Mouse (Mus musculus) forebrain, embryonic 11.5 days (tissue): ENCODE data around the gene Ap3d1. TPM values are rescaled to one million over a fixed set of nuclear protein-coding genes. Genes with fewer than 3 reads are reported as not detected.

Experiments
- ATAC-seq: fragments of 200-750 bp; cut with Nextera tagmentation; replicated peaks from 2 replicates; pipeline ENCODE4 v1.8.0; 2017; ENCODE audit warnings: moderate TSS enrichment; ENCODE audit not compliant: low FRiP score
- DNase-seq: peaks from one replicate; pipeline ENCODE4 v3.0.0-alpha.2; 2017; ENCODE audit warnings: low spot score
- H3K27ac ChIP-seq: fragments of 300-500 bp; sonication (generic); 2 replicates; pipeline ENCODE4 v1.5.1; 2014; ENCODE audit warnings: low read depth, low read length
- H3K27me3 ChIP-seq: fragments of 300-500 bp; sonication (generic); 2 replicates; pipeline ENCODE4 v1.6.1; 2014; ENCODE audit warnings: mild to moderate bottlenecking, low read length, mixed read lengths; ENCODE audit not compliant: control insufficient read depth, insufficient read depth
- H3K36me3 ChIP-seq: fragments of 300-500 bp; sonication (generic); 2 replicates; pipeline ENCODE4 v1.6.1; 2014; ENCODE audit warnings: mild to moderate bottlenecking, low read length, moderate library complexity, mixed read lengths; ENCODE audit not compliant: control insufficient read depth, insufficient read depth
- H3K4me1 ChIP-seq: fragments of 300-500 bp; sonication (generic); replicated peaks from 2 replicates; pipeline ENCODE4 v1.6.1; 2014; ENCODE audit warnings: low read length, mixed read lengths; ENCODE audit not compliant: control insufficient read depth, insufficient read depth
- H3K4me2 ChIP-seq: fragments of 300-500 bp; sonication (generic); 2 replicates; pipeline ENCODE4 v1.6.1; 2014; ENCODE audit warnings: low read depth, mild to moderate bottlenecking, low read length, moderate library complexity, mixed read lengths; ENCODE audit not compliant: severe bottlenecking
- H3K4me3 ChIP-seq: fragments of 300-500 bp; sonication (generic); 2 replicates; pipeline ENCODE4 v1.5.1; 2014; ENCODE audit warnings: low read depth, low read length
- H3K9ac ChIP-seq: fragments of 300-500 bp; sonication (generic); 2 replicates; pipeline ENCODE4 v1.6.1; 2014; ENCODE audit warnings: low read length
- H3K9me3 ChIP-seq: fragments of 300-500 bp; sonication (generic); 2 replicates; pipeline ENCODE4 v1.6.1; 2016; ENCODE audit warnings: low read length, mixed read lengths; ENCODE audit not compliant: control insufficient read depth
- WGBS: fragments of 180-500 bp; shearing (Covaris S2); extraction: QIAGEN DNeasy Blood & Tissue Kit; methylation state at CpG from one replicate; pipeline ENCODE4 v1.1.7; 2014; 5-methylcytosine and 5-hydroxymethylcytosine counted together
- polyA plus RNA-seq: library from polyadenylated mRNA; unstranded; fragments of >200 nt; fragmentation: Nextera tagmentation; extraction: Ambion mirVana; gene quantifications from 2 replicates; pipeline ENCODE4 v1.2.1, GENCODE M21; 2014

The Ap3d1 gene
- polyA plus RNA-seq, 1 experiment from 2014 or later = 84.2 TPM

DNA sequence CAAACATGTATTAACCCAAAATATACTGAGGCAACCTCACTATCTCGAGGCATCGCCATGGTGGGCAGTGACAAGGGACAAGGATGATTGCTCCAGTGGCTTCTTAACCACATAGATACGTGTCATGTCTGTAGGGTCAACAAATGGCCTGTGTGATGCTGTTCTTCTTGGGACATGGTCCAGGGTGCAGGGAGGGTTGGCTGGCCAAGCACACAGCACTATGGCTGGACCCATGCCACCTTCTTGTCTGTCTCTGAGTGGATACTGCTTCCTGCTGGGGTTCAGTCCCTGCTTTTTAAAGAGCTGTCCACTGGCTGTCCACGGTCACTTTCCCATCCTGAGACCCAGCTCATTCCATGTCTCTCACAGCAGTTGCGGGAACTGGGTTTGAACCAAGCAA is 35.1 kb upstream of the Ap3d1 start:
- H3K9me3 ChIP-seq = no peaks in the 10 kb centered on the region
- DNase-seq = no peak
- no peak overlapping the region for H3K9ac ChIP-seq
- ATAC-seq = no peak
- H3K4me3 ChIP-seq = no peak overlapping the region
- WGBS = 97% methylated on average over 5 of the region's 5 CpGs
- no peaks in the 10 kb centered on the region for H3K4me1 ChIP-seq
- H3K36me3 ChIP-seq = peaks cover 4% of the 10 kb centered on the region; the same call in 1 of the 2 replicates
- no peak overlapping the region for H3K4me2 ChIP-seq
- no peak overlapping the region for H3K27ac ChIP-seq
- H3K27me3 ChIP-seq = no peaks in the 10 kb centered on the region; the same call in 1 of the 2 replicates

DNA sequence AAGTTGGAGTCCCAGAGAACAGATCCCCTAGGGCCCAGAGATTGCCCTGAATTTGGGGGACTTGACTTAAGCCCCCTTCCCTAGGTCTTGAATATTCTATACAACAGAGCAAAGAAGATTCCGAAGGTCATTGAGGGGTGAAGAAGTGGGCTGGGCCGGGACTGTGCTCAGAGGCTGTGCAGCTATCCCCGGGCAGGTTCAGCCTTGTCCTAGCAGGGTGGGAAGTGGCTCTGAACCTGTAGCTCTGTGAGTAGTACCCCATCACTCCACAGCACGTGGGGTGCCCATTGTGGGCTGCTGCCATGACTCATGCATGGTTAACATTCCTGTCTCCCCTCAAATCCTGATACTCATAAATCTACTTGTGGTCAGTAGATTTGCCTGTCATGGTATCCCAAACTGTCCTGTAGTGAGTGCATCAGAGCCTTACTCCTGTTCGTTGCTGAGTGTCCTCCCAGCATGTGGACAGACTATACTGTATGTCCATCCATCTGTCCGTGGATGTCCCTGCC is 34.4 kb upstream of the Ap3d1 start:
- Histone ChIP-seq H3K27me3 (no peaks in the 10 kb centered on the region; the same call in 1 of the 2 replicates), H3K4me1 (no peaks in the 10 kb centered on the region), H3K27ac (no peak overlapping the region), H3K9me3 (no peaks in the 10 kb centered on the region), H3K9ac (no peak overlapping the region), H3K4me2 (no peak overlapping the region), H3K4me3 (no peak overlapping the region), H3K36me3 (peaks cover 5% of the 10 kb centered on the region; the same call in 1 of the 2 replicates)
- 94% methylated on average over 6 of the region's 6 CpGs for WGBS
- no peak for DNase-seq
- no peak for ATAC-seq

DNA sequence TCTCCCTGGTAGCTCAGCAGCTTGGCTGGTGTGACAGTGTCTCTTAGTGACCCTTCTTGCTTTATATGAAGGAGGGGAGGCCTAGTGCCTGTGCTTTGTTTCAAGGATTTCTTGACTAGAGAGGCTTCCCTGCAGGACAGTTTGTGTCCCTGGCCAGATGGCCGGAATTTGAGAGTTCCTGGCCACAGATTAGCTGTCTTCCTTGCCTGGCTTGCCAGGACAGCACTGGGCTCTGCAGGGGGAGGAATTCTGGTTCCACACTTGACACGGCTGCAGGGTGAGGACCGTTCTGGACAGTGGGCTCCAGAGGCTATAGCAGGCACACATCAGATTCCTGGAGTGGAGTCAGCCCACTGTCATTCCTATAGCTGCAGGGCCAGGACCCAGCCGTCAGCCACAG is 33.7 kb upstream of the Ap3d1 start:
- Histone ChIP-seq H3K4me1 (no peaks in the 10 kb centered on the region), H3K9ac (no peak overlapping the region), H3K9me3 (no peaks in the 10 kb centered on the region), H3K4me2 (no peak overlapping the region), H3K27ac (no peak overlapping the region), H3K27me3 (no peaks in the 10 kb centered on the region; the same call in 1 of the 2 replicates), H3K4me3 (no peak overlapping the region), H3K36me3 (peaks cover 11% of the 10 kb centered on the region; the same call in 1 of the 2 replicates)
- DNase-seq (no peak), ATAC-seq (no peak)
- WGBS = 87% methylated on average over 4 of the region's 4 CpGs

DNA sequence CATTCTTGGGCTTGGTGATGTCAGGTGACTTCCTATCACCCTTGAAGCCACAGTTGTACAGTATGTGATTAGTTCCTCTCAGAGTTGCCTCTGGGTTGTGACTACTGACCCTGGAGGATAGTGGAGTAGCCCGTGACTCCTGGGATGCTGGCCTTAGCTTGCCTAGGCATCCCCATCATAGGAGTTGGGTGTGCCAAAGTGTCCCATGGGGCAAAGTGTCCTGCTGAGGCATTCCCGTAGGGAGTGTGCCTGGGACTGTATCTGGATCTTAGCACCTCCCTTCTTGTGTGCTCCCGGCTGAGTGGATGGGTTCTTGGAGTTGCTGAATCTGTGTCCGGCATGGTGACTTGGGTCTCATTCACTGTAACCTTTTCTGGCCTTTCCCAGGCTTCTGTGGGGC is 32.9 kb upstream of the Ap3d1 start:
- H3K36me3 ChIP-seq = peaks cover 11% of the 10 kb centered on the region; the same call in 1 of the 2 replicates
- H3K9ac ChIP-seq = no peak overlapping the region
- DNase-seq = no peak
- H3K27me3 ChIP-seq = no peaks in the 10 kb centered on the region; the same call in 1 of the 2 replicates
- no peak overlapping the region for H3K4me3 ChIP-seq
- no peak overlapping the region for H3K27ac ChIP-seq
- H3K4me2 ChIP-seq = no peak overlapping the region
- no peak for ATAC-seq
- H3K4me1 ChIP-seq = no peaks in the 10 kb centered on the region
- WGBS = 93% methylated on average over 4 of the region's 4 CpGs
- no peaks in the 10 kb centered on the region for H3K9me3 ChIP-seq

DNA sequence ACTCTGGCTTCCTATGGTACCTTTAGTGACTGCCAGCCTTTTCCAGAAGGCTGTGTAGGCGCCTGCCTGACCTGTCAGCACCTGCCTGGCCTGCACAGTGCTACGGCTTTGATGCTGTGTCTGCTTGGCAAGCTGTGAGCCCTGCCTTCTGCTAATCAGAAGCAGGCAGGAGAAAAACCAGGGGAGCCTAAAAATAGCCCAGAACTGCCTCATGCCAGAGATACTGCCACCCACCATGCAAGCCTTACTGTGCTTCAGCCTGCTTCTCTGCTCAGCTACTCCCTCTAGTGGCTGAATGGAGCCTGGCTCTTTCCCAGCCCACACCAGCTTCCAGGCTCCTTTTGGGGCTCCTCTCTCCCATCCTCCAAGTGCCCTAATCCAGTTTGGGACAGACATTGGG is 32.5 kb upstream of the Ap3d1 start:
- no peak overlapping the region for H3K4me2 ChIP-seq
- no peaks in the 10 kb centered on the region for H3K9me3 ChIP-seq
- no peak for ATAC-seq
- no peaks in the 10 kb centered on the region for H3K4me1 ChIP-seq
- WGBS = 52% methylated on average over 2 of the region's 2 CpGs
- no peak overlapping the region for H3K27ac ChIP-seq
- peak; percentile 84 for DNase-seq
- H3K36me3 ChIP-seq = peaks cover 11% of the 10 kb centered on the region; the same call in 1 of the 2 replicates
- H3K9ac ChIP-seq = no peak overlapping the region
- no peaks in the 10 kb centered on the region; the same call in 1 of the 2 replicates for H3K27me3 ChIP-seq
- no peak overlapping the region for H3K4me3 ChIP-seq

DNA sequence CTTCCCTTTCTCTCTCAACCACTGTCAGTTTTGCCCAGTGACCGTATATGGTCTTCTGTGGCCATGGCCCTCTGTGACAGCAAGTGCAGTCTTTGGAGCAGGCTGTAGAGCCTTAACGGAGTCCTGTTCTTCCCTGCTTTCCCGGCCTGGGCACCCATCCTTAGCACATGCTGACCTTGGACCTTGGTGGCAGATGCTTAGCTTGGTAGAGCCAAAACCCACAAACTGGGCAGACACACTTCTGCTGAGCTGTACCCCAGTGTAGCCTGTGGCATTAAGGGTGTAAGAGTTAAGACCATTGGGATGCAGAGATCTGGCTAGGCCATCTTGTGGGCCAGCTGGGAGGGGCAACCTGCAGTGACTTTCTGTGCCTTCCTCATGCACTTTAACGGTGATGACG is 31.8 kb upstream of the Ap3d1 start:
- H3K4me3 ChIP-seq = no peak overlapping the region
- H3K27me3 ChIP-seq = no peaks in the 10 kb centered on the region; the same call in 1 of the 2 replicates
- WGBS = 90% methylated on average over 5 of the region's 5 CpGs
- peaks cover 11% of the 10 kb centered on the region; the same call in 1 of the 2 replicates for H3K36me3 ChIP-seq
- no peak overlapping the region for H3K27ac ChIP-seq
- H3K4me1 ChIP-seq = no peaks in the 10 kb centered on the region
- no peaks in the 10 kb centered on the region for H3K9me3 ChIP-seq
- H3K4me2 ChIP-seq = no peak overlapping the region
- ATAC-seq (no peak), DNase-seq (no peak)
- H3K9ac ChIP-seq = no peak overlapping the region

DNA sequence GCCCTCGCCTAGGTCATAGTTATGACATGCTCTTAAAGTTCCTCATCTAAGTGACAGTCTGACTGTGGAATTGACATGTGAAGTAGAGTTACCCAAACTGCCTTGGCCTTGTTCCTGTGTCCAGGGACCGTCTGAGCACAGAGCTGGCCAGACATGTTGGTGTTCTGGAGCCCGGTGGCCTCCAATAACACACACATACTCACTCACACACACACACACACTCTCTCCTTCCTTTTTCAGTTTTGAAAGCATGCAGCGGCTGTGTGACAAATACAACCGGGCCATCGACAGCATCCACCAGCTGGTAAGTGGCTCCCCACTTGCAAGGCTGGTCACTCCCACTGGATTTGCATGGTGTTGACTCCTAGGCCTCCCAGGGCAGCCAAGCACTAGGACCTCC is 26.3 kb upstream of the Ap3d1 start:
- Histone ChIP-seq H3K4me3 (no peak overlapping the region), H3K27me3 (no peaks in the 10 kb centered on the region), H3K36me3 (peaks cover 10% of the 10 kb centered on the region; the same call in 1 of the 2 replicates), H3K27ac (no peak overlapping the region), H3K9ac (no peak overlapping the region), H3K9me3 (no peaks in the 10 kb centered on the region), H3K4me1 (no peaks in the 10 kb centered on the region), H3K4me2 (no peak overlapping the region)
- no peak for DNase-seq
- WGBS = 90% methylated on average over 6 of the region's 6 CpGs
- ATAC-seq = no peak

DNA sequence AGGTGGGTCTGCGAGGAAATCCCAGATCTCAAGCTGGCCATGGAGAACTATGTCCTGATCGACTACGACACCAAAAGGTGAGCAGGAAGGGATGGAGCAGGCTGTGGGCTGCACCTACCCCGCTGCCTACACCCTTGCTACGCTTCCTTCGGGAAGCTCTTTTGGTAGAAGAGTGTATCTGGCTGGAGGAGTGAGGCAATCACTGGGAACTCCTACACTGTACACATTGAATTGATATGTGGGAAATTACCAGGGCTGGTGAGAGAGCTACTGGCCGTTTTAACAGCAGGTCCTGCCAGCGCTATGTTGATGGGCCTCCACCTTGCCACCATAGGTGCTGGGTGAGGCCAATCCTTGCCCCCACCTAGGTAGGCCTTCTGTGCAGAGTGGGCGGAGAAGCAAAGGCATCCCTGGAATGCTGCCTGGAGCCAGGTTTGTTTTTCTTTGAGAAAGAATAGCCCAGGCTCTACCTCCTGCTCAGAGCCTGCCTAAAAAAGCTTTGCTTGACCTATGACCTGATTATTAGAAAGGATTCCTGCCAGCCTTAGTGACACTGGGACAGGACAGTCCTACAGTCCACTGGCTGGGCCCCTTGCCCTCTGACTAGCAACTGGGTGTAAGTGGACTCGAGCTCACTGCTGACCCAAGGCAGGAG is 24.2 kb upstream of the Ap3d1 start:
- WGBS = 79% methylated on average over 10 of the region's 10 CpGs
- no peak for ATAC-seq
- Histone ChIP-seq H3K36me3 (peaks cover 8% of the 10 kb centered on the region; the same call in 1 of the 2 replicates), H3K9me3 (no peaks in the 10 kb centered on the region), H3K4me2 (no peak overlapping the region), H3K27me3 (no peaks in the 10 kb centered on the region), H3K27ac (no peak overlapping the region), H3K4me3 (no peak overlapping the region), H3K4me1 (no peaks in the 10 kb centered on the region), H3K9ac (no peak overlapping the region)
- DNase-seq = no peak

DNA sequence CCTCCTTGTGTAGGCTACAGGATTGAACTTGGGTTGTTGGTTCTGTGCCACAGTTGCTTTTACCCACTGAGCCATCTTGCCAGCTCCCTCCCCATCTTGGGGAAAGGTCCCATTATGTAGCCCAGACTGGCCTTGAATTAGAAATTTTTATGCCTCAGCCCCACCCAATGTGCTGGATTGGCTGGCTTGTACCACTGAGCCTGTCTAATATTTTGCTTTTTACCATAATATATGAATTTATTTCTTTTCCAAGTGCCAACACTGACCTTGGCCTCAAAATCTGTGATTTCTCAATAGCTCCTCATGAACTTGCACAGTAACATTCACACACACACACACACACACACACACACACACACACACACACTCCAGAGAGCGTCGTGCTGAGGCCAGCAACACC is 23.7 kb upstream of the Ap3d1 start:
- Histone ChIP-seq H3K36me3 (peaks cover 3% of the 10 kb centered on the region; the same call in 1 of the 2 replicates), H3K4me2 (no peak overlapping the region), H3K27ac (no peak overlapping the region), H3K27me3 (no peaks in the 10 kb centered on the region), H3K4me3 (no peak overlapping the region), H3K9me3 (no peaks in the 10 kb centered on the region), H3K4me1 (no peaks in the 10 kb centered on the region), H3K9ac (no peak overlapping the region)
- WGBS = 92% methylated on average over 2 of the region's 2 CpGs
- DNase-seq (no peak), ATAC-seq (no peak)
